Mouse (Mus musculus) layer of hippocampus, adult 11-12 months (tissue): ENCODE data around the gene Cys1.
"Not testable (repeated sequence)": the region's sequence is repeated elsewhere in the genome, so short reads cannot be mapped to it uniquely, and the experiment has no call there.

Source experiments
- DNase-seq: peaks from one replicate; pipeline ENCODE4 v3.0.0; 2022; ENCODE audit warnings: low spot score

Cys1 gene

DNA sequence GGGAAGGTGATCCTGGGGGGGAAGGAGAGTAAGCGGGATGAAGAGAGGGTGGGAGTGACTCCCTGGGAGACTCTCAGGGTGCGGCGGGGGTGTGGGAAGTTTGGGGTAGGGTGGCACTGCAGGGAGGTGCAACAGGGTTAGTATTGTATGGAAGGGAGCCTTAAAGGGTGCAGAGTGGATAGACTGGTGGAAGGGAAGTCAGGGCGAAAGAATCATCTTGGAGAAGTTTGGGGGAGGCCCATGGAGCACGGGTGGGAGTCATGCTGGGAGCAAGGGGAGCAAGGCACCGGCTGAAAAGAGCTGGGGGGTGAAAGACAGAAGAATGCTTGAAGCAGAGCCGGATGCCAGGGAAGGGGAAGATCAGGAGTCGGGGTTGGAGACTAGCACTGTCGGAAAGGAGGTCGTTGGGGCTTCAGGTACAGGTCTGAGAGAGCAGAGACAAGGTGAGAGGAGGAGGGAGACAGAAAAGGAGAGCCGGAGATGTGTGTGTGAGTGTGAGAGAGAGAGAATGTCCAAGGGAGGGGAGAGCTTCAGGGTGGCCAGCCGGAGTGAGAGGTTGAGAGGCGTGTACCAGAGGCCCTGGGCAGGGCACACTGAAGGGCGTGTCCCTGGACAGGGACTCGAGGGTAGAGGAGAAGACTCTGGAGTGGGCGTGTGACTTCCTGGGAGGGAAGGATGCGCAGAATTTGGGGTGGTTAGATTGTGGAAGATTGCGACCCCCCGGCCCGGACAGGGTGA, at the start of gene Cys1:
Cys1 (minus strand) TSS at position 528 of the 738 bp plus-strand sequence.
- no peak for DNase-seq

DNA sequence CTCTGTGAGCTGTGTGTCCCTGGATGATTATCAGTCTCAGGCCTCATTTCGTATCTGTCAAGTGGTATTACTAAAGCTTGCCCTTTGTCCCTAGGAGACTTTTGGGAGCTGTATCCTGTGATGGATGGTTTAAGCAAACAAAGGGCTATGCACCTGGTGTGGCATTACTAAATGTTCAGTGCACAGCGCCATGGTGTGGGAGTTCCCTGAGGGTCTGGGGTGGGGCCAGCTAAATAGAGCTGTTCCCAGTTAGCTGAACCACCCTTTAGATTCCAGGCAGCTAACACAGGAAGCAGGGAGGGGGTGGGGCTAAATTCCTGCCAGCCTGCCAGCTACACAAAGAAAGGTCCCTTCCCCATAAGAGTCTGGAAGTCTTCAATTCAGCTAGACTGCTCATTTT, 42.8 kb upstream of the Cys1 start:
- DNase-seq: no peak

DNA sequence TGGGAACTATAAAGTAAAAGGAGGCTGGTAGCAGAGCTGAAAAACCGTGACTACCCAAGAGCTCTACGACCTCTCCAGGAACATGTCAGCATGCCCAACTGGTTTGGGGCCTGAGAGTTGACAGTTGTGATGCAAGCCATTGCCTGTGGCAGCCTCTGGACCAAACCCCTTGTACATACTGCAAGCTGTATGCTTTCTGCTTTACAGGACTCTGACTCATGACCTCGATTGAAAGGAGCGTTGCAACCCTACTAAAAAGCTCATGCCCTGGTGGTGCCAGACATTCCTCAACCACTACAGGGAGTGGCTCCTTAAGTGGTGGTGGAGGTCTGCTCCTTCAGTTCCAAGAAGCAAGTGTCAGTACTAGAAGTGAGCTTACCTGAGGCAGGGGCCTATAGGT, 42.2 kb upstream of the Cys1 start:
- DNase-seq: no peak

DNA sequence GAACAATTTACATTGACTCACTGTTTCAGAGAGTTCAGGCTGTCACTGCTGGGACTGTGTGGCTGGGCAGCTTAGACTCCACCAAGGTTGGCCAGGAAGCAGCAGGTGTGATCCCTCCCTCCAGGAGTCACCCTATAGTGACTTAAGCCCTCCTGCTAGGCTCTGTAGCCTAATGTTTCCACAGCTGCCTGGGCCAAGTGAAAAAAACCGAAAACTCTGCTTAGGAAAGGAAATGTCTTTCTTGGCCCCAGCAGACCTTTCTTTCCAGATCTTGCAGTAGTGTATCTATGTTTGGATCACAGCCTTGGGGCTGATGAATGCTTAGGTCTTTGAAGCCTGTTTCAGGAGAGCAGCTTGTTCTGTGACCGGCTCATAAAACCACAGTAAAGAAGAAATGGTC, 41.8 kb upstream of the Cys1 start:
- no peak for DNase-seq

DNA sequence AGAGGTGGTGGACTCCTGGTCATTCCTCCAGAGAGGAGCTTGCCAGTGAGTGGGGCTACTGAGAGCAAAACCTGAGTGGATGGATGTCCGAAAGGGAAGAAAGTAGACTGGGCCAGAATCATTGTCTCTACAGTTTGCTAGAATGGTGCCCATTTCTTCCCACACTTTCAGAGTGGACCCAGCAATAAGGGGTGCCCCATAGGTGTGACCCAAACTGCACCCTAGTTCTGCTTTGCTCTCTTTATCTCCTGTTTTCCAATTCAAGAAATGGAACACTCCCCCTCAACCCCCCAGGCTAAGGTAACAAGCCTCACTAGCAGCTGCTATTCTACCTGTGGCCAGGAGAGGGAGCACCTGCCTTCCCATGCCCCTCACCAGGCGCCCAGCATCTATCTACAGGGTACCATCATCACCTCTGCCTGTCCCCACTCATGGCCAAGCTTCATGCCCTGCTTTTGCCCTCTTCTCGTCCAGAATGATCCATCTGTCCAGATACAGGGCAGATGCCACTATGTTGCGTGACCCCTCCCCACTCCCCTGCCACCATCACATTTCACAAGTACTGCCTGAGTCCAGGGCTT, 35.2 kb upstream of the Cys1 start:
- DNase-seq: peak; percentile 24

DNA sequence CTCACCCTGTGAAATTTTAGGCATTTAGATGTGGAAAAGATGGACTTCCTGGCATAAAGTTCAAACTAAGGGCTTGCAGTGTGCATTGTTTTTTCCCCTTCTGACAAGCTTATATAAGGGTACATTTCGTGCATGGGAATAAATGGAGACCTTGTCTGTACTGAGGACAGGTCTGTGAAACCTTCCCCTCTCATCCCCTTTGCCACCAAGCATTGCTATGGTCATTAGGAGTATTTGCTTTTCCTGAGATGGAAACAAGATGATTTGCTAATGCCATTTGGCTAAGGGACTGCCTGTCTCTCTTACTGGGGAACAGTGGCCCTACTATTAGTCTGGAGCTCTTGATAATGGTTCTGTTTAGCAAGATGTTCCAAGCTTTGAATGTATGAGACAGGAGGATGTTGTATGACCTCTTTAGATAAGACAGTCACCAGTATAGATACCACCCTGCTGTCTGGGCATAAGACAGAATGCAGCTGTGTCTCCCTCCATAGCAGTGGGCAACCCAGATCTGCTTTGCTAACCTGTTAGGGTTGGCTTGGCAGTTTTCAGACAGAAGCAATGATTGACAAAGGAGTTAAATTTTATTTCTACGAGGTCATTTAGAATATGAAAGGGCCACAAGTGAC, 33.8 kb upstream of the Cys1 start:
- no peak for DNase-seq

DNA sequence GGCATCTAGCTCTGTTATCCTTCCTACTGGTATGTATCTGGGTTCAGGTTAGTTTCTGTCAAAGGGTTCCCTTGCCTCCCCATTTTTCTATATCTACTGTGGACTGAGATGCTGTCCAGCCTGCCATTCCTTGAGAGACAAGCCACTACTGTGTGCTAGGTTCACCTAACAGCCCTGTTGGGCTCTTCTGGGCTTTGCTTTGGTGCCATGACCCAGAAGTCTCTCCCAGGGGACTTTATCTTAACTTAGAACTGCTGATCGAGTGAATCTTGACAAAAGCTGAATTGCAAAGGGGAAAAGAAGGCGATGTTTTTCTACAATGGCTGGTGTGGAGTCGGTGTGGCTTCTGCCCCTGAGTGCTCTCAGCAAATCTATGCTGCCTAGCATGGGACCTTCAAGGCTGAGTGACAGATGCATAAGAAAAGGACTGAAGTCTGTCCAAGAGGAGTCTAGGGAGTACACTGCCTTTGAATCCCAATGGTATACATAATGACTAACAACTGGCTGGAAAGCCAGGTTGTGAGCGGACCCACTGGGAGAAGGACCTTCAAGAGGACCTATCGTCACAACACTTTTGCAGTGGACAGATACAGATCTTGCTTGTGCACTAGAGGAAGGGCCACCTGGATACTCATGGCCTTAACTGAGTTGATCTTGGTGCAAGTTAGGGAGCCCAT, 33.1 kb upstream of the Cys1 start:
- DNase-seq: no peak

DNA sequence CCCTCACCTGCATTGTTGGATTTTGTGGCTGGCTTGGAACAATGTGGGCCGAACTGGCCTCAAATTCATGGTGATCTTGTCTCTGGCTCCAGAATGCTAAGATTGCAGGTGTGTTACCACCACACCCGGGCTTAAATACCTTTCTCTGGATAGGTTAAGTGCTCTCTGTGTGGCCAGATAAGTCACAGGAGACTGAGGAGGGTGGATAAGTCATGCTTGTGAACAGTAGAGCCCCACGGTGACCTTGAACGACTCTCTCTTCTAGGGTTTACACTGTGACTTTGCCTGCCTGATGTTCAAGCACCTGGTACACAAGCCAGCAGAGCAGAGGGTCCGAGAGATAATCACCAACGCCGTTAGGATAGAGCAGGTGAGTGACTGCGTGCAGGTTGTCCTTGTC, 30.8 kb upstream of the Cys1 start:
- no peak for DNase-seq

DNA sequence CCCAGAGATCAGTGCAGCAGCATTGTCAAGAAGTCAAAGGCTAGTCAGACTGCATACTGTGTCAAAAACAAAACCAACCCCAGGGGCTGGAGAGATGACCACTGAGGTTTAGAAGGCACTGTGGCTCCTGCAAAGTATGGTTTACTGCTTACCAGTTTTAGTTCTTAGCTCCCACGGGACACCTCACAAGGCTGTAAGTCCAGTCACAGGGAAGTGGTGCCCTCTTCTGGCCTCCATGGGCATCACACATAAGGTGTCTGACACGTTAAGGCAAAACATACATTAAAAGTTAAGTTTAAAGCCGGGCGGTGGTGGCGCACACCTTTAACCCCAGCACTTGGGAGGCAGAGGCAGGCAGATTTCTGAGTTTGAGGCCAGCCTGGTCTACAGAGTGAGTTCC, 29.1 kb upstream of the Cys1 start:
- DNase-seq: no peak

DNA sequence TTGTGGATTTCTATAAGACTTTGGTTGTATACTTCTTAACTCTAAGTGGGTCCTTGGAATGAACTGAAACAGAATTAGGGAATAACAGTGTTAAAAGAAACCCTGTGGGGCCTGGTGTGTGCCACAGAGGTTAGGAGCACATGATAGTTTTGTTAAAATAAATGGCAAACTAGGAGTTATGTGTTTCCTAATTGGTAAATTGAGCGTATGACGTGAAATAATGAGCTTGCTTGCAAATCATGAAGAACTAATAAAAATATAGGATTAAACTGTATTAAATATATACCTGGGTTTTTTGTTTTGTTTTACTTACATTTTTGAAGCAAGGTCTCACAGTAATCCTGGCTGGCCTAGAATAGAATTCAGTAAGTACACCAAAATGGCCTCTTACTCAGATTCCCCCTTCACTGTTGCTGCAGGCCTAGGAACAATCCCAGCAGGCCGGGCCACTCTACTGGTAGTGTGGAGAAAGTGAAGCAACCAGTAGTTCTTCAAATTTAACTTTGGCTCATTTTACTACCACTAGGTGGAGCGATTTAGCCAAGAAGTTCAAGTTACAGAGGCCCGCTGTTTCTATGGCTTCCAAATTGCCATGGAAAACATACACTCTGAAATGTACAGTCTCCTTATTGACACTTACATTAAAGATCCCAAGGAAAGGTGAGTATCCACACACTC, 28.4 kb upstream of the Cys1 start:
- peak; percentile 70 for DNase-seq

DNA sequence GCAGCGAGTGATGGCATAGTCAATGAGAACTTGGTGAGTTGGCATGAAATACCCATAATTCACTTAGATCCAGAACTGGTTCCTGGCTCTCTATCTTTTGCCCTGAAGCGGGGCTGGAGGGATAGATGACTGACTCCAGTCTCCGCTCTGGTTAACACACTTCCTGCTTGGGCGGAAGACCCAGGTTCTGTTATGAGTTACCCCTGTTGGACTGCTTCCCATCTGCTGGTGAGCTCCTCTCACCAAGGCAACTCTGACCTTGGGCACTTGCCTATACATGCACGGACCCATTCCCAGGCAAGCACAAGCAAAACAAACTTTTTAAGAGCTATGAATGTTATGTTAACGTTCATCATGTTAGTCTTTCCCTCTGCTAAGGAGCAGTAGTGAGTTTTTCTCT, 27.8 kb upstream of the Cys1 start:
- DNase-seq: no peak

DNA sequence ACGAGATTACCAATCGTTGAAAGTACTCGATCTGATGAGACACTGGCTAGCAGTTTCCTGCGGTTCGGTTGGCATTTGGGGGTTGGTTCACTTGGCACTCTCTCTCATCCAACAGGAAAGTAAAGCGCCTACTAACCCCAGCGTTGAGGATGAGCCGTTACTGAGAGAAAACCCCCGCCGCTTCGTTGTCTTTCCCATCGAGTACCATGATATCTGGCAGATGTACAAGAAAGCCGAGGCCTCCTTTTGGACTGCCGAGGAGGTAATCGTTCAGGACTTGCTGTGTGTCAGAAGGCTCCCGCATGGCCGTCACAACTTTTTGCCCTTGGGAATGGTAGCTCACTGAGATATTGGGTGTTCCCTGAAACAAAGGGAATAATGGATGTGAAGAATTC, 27.2 kb upstream of the Cys1 start:
- DNase-seq: no peak

DNA sequence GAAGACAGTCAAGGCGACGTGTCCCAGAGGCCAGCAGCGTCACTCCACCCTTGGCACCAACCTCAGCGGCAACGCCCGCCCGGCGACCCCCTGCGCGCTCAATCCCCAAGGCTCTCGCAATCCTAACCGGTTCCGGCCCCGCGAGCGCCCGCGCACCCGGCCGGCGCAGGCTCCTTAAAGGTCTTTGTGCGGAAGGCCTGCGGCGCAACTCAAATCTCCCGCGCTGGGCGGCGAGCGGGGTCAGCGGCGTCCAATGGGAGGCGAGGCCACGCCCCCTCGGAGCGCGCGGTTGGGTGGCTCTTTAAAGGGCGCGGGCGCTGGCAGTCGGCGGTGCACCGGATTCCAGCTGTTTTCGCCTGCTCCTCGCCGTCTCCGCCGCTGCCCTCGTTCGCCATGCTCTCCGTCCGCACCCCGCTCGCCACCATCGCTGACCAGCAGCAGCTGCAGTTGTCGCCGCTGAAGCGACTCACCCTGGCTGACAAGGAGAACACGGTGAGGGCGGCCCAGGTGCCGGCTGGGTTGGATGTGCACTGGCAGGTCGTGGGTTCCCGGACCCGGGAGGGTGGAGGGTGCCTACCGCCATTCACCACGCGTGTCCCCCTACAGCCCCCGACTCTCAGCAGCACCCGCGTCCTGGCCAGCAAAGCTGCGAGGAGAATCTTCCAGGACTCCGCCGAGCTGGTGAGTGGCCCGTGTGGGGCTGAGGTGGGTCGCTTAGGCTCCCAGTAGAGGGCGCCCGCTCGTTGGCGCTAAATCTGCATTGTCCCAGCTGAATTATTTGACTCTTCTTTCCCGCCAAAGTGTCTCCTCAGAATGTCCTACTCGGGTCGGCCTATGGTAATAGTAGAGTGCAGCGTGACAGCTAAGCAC, 26.6 kb upstream of the Cys1 start, which contains the start of gene Rrm2:
Rrm2 (plus strand) TSS at position 288 of the 870 bp plus-strand sequence.
- DNase-seq: peak; percentile 90

DNA sequence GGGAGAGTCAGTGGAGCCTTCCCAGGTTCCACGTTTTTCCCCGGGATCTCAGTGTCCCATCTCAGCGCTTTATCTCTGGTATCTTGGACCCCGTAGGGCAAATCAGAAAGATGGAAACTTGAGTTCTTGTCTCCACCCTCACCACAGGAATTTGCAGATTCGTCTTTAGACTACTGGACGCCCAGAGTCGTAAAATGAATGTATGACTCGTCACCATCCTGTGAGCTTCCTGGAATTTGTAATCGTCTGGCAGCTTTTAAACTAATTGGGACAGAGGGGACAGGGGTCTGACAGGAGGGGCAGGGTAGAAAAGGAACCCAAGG, 25.8 kb upstream of the Cys1 start:
- no peak for DNase-seq

DNA sequence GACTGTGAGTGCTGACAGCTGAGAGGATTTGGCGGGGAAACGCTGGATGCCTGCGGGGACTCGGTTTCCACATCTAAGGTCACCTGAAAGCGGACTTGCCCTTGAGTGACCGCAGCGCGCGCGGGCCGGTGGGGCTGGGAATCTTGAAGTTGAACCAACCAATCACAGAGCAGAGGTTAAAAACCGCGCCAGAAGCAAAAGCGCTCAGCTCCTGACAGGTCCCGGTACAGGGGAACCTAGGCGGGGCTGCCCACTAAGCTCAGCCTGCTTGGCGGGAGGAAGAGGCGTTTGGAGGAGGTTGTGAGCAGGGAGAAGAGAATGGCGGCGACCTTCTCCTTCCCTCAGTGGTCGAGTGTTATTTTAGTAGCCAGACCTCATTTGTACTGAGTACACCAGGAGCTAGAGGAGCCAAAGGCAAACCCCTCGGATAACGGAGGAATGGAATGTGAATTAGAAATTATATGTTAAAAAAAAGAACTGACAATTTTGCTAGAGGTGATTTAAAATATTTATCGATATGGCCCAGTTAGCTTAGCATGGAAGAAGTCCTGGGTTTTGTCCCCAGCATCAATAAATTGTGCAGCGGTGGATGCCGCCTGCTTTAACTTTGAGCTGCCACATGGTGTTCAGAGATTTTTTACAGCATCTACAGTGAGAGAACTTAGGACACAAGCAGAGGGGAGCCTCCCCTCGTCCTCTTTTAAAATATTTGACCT, 25.3 kb upstream of the Cys1 start:
- no peak for DNase-seq

DNA sequence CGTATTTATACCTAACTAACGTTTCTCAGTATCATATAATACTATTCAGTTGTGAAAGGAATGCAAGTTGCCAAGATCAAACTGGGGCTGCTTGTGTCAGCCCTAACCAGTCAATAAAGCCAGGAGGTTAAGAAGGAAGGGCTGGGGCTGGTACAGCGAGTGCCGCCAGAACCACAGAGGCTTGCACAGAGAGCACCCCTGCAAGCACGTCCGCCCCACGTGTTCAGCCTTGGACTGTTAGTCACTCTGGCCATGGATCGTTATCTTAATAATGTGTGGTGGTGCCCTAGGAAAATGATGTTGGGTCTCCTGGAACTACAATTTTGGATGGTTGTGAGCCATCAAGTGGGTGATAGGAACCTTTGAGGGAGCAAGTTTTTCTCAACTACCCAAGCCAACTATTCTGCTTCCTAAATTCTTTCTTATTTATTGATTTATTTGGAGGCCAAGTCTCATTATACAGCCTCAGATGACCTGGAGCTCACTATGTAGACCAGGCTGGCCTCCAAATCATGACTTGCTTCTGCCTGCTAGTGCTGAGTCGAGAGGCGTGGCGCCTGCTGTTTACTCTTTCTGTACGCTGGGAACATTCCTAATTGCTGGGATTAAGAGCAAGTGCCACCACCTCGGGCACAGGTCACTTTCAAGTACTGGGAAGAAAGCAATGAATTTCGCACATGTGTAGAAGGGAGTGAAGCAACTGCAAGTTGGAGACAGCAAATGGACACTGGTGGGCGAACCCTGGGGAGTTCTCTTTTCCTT, 24.1 kb upstream of the Cys1 start:
- no peak for DNase-seq

DNA sequence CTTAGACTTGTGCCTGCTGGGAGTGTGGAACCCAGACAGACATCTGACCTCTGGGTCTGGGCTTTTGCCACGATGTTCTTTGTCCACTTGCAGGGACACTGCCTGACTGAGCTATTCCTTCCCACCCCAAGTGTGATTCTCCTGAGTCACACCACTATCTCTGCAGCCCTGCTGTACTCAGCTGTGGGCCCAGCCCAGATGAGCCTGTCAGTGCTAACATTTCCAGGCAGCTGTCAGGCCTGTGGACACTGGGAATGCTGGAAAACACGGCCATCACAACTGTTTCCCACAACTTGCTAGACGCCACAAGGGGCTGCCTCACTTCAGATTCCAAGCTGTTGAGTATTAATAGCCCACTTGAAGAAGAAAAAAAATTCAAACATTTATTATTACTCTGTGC, 21.4 kb upstream of the Cys1 start:
- DNase-seq: no peak

DNA sequence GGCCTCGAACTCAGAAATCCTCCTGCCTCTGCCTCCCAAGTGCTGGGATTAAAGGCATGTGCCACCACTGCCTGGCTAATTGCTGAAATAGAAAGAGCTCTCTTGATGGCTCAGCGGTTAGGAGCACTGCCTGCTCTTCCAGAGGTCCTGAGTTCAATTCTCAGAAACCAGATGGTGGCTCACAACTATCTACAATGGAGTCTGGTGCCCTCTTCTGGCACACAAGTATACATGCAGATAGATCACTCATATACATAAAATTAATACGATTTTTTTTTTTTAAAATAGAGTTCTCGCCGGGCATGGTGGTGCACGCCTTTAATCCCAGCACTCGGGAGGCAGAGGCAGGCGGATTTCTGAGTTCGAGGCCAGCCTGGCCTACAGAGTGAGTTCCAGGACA, 20.0 kb upstream of the Cys1 start:
- DNase-seq: not testable (repeated sequence)

DNA sequence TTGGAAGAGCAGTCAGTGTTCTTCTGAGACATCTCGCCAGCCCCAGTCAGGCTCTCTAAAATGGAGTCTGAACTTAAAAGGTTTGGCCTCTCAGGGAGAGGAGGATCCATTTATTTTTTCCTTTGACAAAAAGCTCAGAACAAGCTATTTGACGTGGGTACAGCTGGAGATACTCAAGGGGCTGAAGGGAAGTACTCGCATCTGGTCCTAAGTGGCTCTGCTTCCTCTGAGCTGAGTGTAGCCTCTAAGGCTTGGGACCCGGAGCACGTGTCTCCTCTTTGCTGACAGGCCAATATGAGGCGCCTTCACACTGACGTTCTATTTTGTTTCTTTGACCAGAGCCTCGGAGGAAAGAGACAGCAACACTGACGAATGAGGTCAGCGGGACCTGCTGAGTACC, 18.0 kb upstream of the Cys1 start:
- DNase-seq: no peak

DNA sequence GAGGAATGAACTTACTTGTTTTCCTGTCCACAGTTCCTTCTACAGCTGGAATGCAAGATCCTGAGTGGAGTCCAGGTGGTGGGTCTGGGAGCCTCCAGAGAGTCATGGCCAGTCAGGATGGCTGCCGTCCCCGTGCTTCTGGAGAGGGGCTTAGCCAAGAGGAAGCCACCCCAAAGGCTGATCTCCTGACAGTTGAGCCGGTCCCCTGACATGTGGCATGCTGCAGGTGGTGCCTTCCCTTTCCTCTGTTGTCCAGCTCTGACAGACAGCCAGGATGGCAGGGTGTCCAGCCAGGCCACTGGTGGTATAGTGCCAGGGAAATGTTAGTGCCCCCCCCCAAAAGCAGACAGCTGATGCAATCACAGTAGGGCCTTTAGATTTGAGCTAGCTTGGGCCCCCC, 16.9 kb upstream of the Cys1 start:
- DNase-seq: no peak
